Mouse (Mus musculus) bone marrow macrophage, adult 2 months (primary cell): ENCODE measurements around the gene Mast2.

ENCODE experiments used
- CTCF ChIP-seq: IDR thresholded peaks from 2 replicates; pipeline ENCODE4 v1.5.1; 2012; ENCODE audit warnings: low read depth, mild to moderate bottlenecking, low read length, moderate library complexity
- POLR2A ChIP-seq: IDR thresholded peaks from 2 replicates; pipeline ENCODE4 v1.6.1; 2012; ENCODE audit warnings: mild to moderate bottlenecking, low read depth, low read length, borderline replicate concordance

- TF ChIP-seq CTCF: no peak
- no peak for TF ChIP-seq POLR2A
Measured at GRCm38 (mm10) chr4:116449951-116450350, 14.0 kb downstream of the Mast2 start.
